ENCODE assay signal across 8 mouse cellular contexts in genomic region chr1:178369272-178369651, GRCm38 (mm10). TPM values are rescaled to one million over a fixed set of nuclear protein-coding genes. Genes with fewer than 3 reads are reported as not detected.
A peak's percentile ranks its signal among the peaks of the same experiment; 100 is the strongest.
DNase-seq lines count a peak whose midpoint lies in the region; ATAC-seq and TF ChIP-seq lines count a peak whose summit lies in the region.

No protein-coding gene starts in this region.

- H3K4me3 ChIP-seq in C2C12 (ENCODE audit: insufficient read depth, poor library complexity, severe bottlenecking): peak overlapping the region; percentile 36
- peak overlapping the region; percentile 42 for H3K4me3 ChIP-seq in embryonic facial prominence, embryonic 11.5 days (ENCODE audit: low read depth, low read length)
- H3K4me3 ChIP-seq in heart, embryonic 10.5 days: peak overlapping the region; percentile 68
- H3K4me3 ChIP-seq in kidney, embryonic 16.5 days (ENCODE audit: low read length): peak overlapping the region; percentile 52
- peak overlapping the region; percentile 58 for H3K4me3 ChIP-seq in lung, embryonic 16.5 days (ENCODE audit: low read length)

- no peaks in the 10 kb centered on the region for H3K36me3 ChIP-seq in C2C12 (ENCODE audit: control insufficient read depth, insufficient read depth)
- no peaks in the 10 kb centered on the region for H3K36me3 ChIP-seq in embryonic facial prominence, embryonic 11.5 days (replicated peaks; ENCODE audit: control insufficient read depth, insufficient read depth, low read depth, low read length)
- H3K36me3 ChIP-seq in heart, embryonic 10.5 days: no peaks in the 10 kb centered on the region
- no peaks in the 10 kb centered on the region for H3K36me3 ChIP-seq in kidney, embryonic 16.5 days (ENCODE audit: insufficient read depth, low read length)
- no peaks in the 10 kb centered on the region for H3K36me3 ChIP-seq in lung, embryonic 16.5 days (ENCODE audit: control insufficient read depth, insufficient read depth, low read length)

- H3K79me2 ChIP-seq in C2C12 (ENCODE audit: control insufficient read depth, insufficient read depth): no peaks in the 10 kb centered on the region

- H3K9me3 ChIP-seq in embryonic facial prominence, embryonic 11.5 days (replicated peaks; ENCODE audit: control insufficient read depth, low read length): no peaks in the 10 kb centered on the region
- H3K9me3 ChIP-seq in heart, embryonic 10.5 days: no peaks in the 10 kb centered on the region
- H3K9me3 ChIP-seq in kidney, embryonic 16.5 days (ENCODE audit: low read length): no peaks in the 10 kb centered on the region
- H3K9me3 ChIP-seq in lung, embryonic 16.5 days (ENCODE audit: control insufficient read depth, low read length): no peaks in the 10 kb centered on the region

- no peak for TF ChIP-seq CTCF in C2C12 (IDR thresholded peaks at IDR 0.05; ENCODE audit: control insufficient read depth, insufficient read depth, insufficient read length)

- H3ac ChIP-seq in C2C12 (ENCODE audit: control insufficient read depth, insufficient read length, low read depth): peak overlapping the region; percentile 69

- H3K27ac ChIP-seq in embryonic facial prominence, embryonic 11.5 days (replicated peaks; ENCODE audit: low read depth, low read length): peak overlapping the region; percentile 65; the same call in 1 of the 2 replicates
- peak overlapping the region; percentile 94 for H3K27ac ChIP-seq in heart, embryonic 10.5 days
- peak overlapping the region; percentile 80 for H3K27ac ChIP-seq in kidney, embryonic 16.5 days (ENCODE audit: low read length)
- peak overlapping the region; percentile 67 for H3K27ac ChIP-seq in lung, embryonic 16.5 days (ENCODE audit: low read length)

- peak; percentile 77 for ATAC-seq in embryonic facial prominence, embryonic 11.5 days (replicated peaks; ENCODE audit: insufficient number of reproducible peaks, low FRiP score, low TSS enrichment, low read depth)
- peak; percentile 90 for ATAC-seq in kidney, embryonic 16.5 days (ENCODE audit: low FRiP score, low TSS enrichment)
- ATAC-seq in lung, embryonic 16.5 days (ENCODE audit: low read depth): peak; percentile 80
- ATAC-seq in neutrophil, adult 5-6 weeks (ENCODE audit: extremely low read depth, insufficient number of reproducible peaks, low FRiP score, poor library complexity, severe bottlenecking): peak; percentile 39; the same call in 1 of the 2 replicates

- no peaks in the 10 kb centered on the region for H3K79me3 ChIP-seq in C2C12 (ENCODE audit: low read depth)

- no peaks in the 10 kb centered on the region for H3K4me1 ChIP-seq in embryonic facial prominence, embryonic 11.5 days (ENCODE audit: control insufficient read depth, insufficient read depth, low read length)
- H3K4me1 ChIP-seq in heart, embryonic 10.5 days: peaks cover 16% of the 10 kb centered on the region
- peaks cover 17% of the 10 kb centered on the region for H3K4me1 ChIP-seq in kidney, embryonic 16.5 days (ENCODE audit: insufficient read depth, low read length)
- peaks cover 4% of the 10 kb centered on the region; the same call in 1 of the 2 replicates for H3K4me1 ChIP-seq in lung, embryonic 16.5 days (replicated peaks; ENCODE audit: control insufficient read depth, insufficient read depth, low read length)

- peak overlapping the region; percentile 70 for H3K9ac ChIP-seq in embryonic facial prominence, embryonic 11.5 days (replicated peaks; ENCODE audit: low read length)
- peak overlapping the region; percentile 66 for H3K9ac ChIP-seq in kidney, embryonic 16.5 days (replicated peaks; ENCODE audit: low read length)
- peak overlapping the region; percentile 57 for H3K9ac ChIP-seq in lung, embryonic 16.5 days (ENCODE audit: low read length)

- H3K27me3 ChIP-seq in C2C12 (ENCODE audit: control insufficient read depth, insufficient read depth, insufficient read length): no peaks in the 10 kb centered on the region
- no peaks in the 10 kb centered on the region for H3K27me3 ChIP-seq in embryonic facial prominence, embryonic 11.5 days (ENCODE audit: control insufficient read depth, insufficient read depth, low read length)
- H3K27me3 ChIP-seq in heart, embryonic 10.5 days (ENCODE audit: insufficient read depth, poor library complexity, severe bottlenecking): no peaks in the 10 kb centered on the region
- no peaks in the 10 kb centered on the region for H3K27me3 ChIP-seq in kidney, embryonic 16.5 days (ENCODE audit: insufficient read depth, low read length)
- no peaks in the 10 kb centered on the region for H3K27me3 ChIP-seq in lung, embryonic 16.5 days (ENCODE audit: control insufficient read depth, insufficient read depth, low read depth, low read length)

- WGBS in embryonic facial prominence, embryonic 11.5 days: 2% methylated on average over 11 of the region's 11 CpGs
- 1% methylated on average over 11 of the region's 11 CpGs for WGBS in heart, embryonic 10.5 days
- WGBS in kidney, embryonic 16.5 days: under 1% methylated on average over 11 of the region's 11 CpGs
- WGBS in lung, embryonic 16.5 days: under 1% methylated on average over 11 of the region's 11 CpGs

- peak; percentile 71 for DNase-seq in NIH3T3 (ENCODE audit: low read depth)
- peak; percentile 64 for DNase-seq in embryonic facial prominence, embryonic 11.5 days (ENCODE audit: low spot score)
- DNase-seq in heart, embryonic 10.5 days (ENCODE audit: low spot score): peak; percentile 75
- peak; percentile 33 for DNase-seq in urinary bladder, postnatal 25 days (ENCODE audit: low spot score)

- peak overlapping the region; percentile 86 for H3K4me2 ChIP-seq in embryonic facial prominence, embryonic 11.5 days (ENCODE audit: low read depth, low read length)
- peak overlapping the region; percentile 77 for H3K4me2 ChIP-seq in kidney, embryonic 16.5 days (replicated peaks; ENCODE audit: low read depth, low read length)
- peak overlapping the region; percentile 83 for H3K4me2 ChIP-seq in lung, embryonic 16.5 days (ENCODE audit: low read depth, low read length)

TF ChIP-seq in C2C12, 6 proteins besides CTCF, POLR2A, EP300 and RAD21:
- TF ChIP-seq MAX (IDR thresholded peaks at IDR 0.05) (no peak), FOSL1 (IDR thresholded peaks at IDR 0.05; ENCODE audit: insufficient read depth, low read length, poor library complexity, severe bottlenecking) (no peak), MYOD1 (IDR thresholded peaks at IDR 0.05; ENCODE audit: control insufficient read depth, insufficient read length, low read depth) (no peak), CEBPB (IDR thresholded peaks at IDR 0.05; ENCODE audit: low read depth) (no peak), USF1 (IDR thresholded peaks at IDR 0.05; ENCODE audit: low read depth) (no peak), MYOG (IDR thresholded peaks at IDR 0.05; ENCODE audit: control insufficient read depth, extremely low read depth, insufficient read length) (no peak)

RNA-seq across cellular contexts. Expression of gene Hnrnpu, which starts 31.7 kb away (rescaled TPM):
- polyA plus RNA-seq in C2C12 (2012; fragmentation: generic; extraction: Trizol): 169 TPM
- 823 and 953 TPM in 2 replicates for polyA plus RNA-seq in embryonic facial prominence, embryonic 11.5 days (2014; fragmentation: Nextera tagmentation; extraction: Ambion mirVana)
- polyA plus RNA-seq in heart, embryonic 10.5 days (2016; fragmentation: Nextera tagmentation; extraction: Ambion mirVana): 296 and 533 TPM in 2 replicates
- 259 and 263 TPM in 2 replicates for polyA plus RNA-seq in kidney, embryonic 16.5 days (2015; fragmentation: Nextera tagmentation; extraction: Ambion mirVana)
- 209 and 239 TPM in 2 replicates for polyA plus RNA-seq in lung, embryonic 16.5 days (2015; fragmentation: Nextera tagmentation; extraction: Ambion mirVana)
- total RNA-seq in neutrophil, adult 5-6 weeks (2017): 466 and 492 TPM in 2 replicates

RNA-seq across cellular contexts. Expression of gene Efcab2, which starts 36.6 kb away (rescaled TPM):
- polyA plus RNA-seq in C2C12 (2012; fragmentation: generic; extraction: Trizol): 0.25 TPM
- polyA plus RNA-seq in embryonic facial prominence, embryonic 11.5 days (2014; fragmentation: Nextera tagmentation; extraction: Ambion mirVana): 5.2 and 6.3 TPM in 2 replicates
- polyA plus RNA-seq in heart, embryonic 10.5 days (2016; fragmentation: Nextera tagmentation; extraction: Ambion mirVana): 9.7 and 12.9 TPM in 2 replicates
- polyA plus RNA-seq in kidney, embryonic 16.5 days (2015; fragmentation: Nextera tagmentation; extraction: Ambion mirVana): 5.1 and 5.3 TPM in 2 replicates
- polyA plus RNA-seq in lung, embryonic 16.5 days (2015; fragmentation: Nextera tagmentation; extraction: Ambion mirVana): 6.0 and 6.5 TPM in 2 replicates
- 8.1 and 11.7 TPM in 2 replicates for total RNA-seq in neutrophil, adult 5-6 weeks (2017)

RNA-seq across cellular contexts. Expression of gene Cox20, which starts 50.3 kb away (rescaled TPM):
- polyA plus RNA-seq in C2C12 (2012; fragmentation: generic; extraction: Trizol): 40.8 TPM
- 106 and 120 TPM in 2 replicates for polyA plus RNA-seq in embryonic facial prominence, embryonic 11.5 days (2014; fragmentation: Nextera tagmentation; extraction: Ambion mirVana)
- 112 and 129 TPM in 2 replicates for polyA plus RNA-seq in heart, embryonic 10.5 days (2016; fragmentation: Nextera tagmentation; extraction: Ambion mirVana)
- polyA plus RNA-seq in kidney, embryonic 16.5 days (2015; fragmentation: Nextera tagmentation; extraction: Ambion mirVana): 111 and 124 TPM in 2 replicates
- 113 and 141 TPM in 2 replicates for polyA plus RNA-seq in lung, embryonic 16.5 days (2015; fragmentation: Nextera tagmentation; extraction: Ambion mirVana)
- 102 and 129 TPM in 2 replicates for total RNA-seq in neutrophil, adult 5-6 weeks (2017)

Comparison
In these comparisons a context has a peak if more than half of its experiments do, and no peak if none do; other contexts are left out.
1. Peak in every context shown above with its lines: DNase-seq, ATAC-seq, H3K4me3 ChIP-seq and H3K27ac ChIP-seq.
2. ATAC-seq: peak in every context shown above with its lines; median percentile 90 in kidney, embryonic 16.5 days; 80 in lung, embryonic 16.5 days; 77 in embryonic facial prominence, embryonic 11.5 days; 39 in neutrophil, adult 5-6 weeks.